Mouse (Mus musculus) embryonic facial prominence, embryonic 10.5 days (tissue): ENCODE measurements around the gene Armt1. TPM values are rescaled to one million over a fixed set of nuclear protein-coding genes. Genes with fewer than 3 reads are reported as not detected.

Source experiments
- DNase-seq: peaks from one replicate; pipeline ENCODE4 v3.0.0-alpha.2; 2017; ENCODE audit warnings: low spot score
- H3K27ac ChIP-seq: fragments of 300-500 bp; sonication (generic); replicated peaks from 2 replicates; pipeline ENCODE4 v1.5.1; 2016; ENCODE audit warnings: mild to moderate bottlenecking
- H3K27me3 ChIP-seq: fragments of 300-500 bp; sonication (generic); replicated peaks from 2 replicates; pipeline ENCODE4 v1.6.1; 2016; ENCODE audit warnings: low read depth, mild to moderate bottlenecking; ENCODE audit not compliant: poor library complexity, severe bottlenecking
- H3K36me3 ChIP-seq: fragments of 300-500 bp; sonication (generic); replicated peaks from 2 replicates; pipeline ENCODE4 v1.6.1; 2016; ENCODE audit warnings: mild to moderate bottlenecking, moderate library complexity
- H3K4me1 ChIP-seq: fragments of 300-500 bp; sonication (generic); 2 replicates; pipeline ENCODE4 v1.6.1; 2016
- H3K4me3 ChIP-seq: fragments of 300-500 bp; sonication (generic); 2 replicates; pipeline ENCODE4 v1.5.1; 2016; ENCODE audit warnings: mild to moderate bottlenecking, moderate library complexity
- H3K9me3 ChIP-seq: fragments of 300-500 bp; sonication (generic); 2 replicates; pipeline ENCODE4 v1.6.1; 2016; ENCODE audit warnings: mild to moderate bottlenecking
- WGBS: fragments of 180-500 bp; shearing (Covaris S2); methylation state at CpG from one replicate; pipeline ENCODE4 v1.1.7; 2016; 5-methylcytosine and 5-hydroxymethylcytosine counted together
- polyA plus RNA-seq: library from polyadenylated mRNA; unstranded; fragments of >200 nt; fragmentation: Nextera tagmentation; extraction: Ambion mirVana; gene quantifications from 2 replicates; pipeline ENCODE4 v1.2.1, GENCODE M21; 2016

Armt1 gene
- polyA plus RNA-seq, 1 experiment from 2014 or later, result 27.4 TPM

DNA sequence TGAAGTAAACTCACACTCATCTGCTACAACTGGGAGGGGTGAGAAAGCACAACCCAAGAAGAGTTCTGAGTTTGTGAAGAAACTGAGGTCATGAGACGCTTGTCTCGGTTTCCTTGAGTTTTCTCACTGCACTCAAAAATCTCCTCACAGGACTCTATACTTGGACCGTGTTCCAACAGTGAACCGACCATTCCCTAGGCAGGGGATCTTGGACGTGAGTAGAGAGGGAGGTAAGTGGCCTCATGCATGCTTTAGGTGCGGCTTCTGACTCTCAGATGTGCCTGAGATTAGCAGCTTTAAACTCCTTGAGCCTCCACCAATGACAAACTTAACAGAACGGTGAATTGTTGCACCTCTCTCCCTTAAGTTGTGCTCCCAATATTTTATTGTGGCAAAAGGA, 33.5 kb downstream of the Armt1 start:
- no peak overlapping the region for H3K4me3 ChIP-seq

DNA sequence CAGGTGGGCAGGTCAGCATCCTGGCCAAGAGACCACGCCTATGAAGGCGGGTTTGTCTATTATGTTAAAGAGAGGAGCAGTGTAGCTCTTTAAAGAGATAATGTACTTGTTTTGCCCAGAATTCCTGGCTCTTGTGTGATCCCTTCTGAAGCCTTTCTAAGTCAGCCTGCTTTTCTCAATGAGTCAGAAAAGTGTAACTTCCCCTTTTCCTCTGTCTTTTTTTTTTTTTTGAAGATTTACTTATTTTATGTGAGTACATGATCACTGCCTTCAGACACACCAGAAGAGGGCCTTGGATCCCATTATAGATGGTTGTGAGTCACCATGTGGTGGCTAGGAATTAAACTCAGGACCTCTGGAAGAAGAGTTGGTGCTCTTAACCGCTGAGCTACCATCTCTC, 37.1 kb downstream of the Armt1 start:
- Histone ChIP-seq H3K36me3 (no peaks in the 10 kb centered on the region), H3K27me3 (no peaks in the 10 kb centered on the region), H3K27ac (no peak overlapping the region), H3K4me3 (no peak overlapping the region), H3K4me1 (peaks cover 8% of the 10 kb centered on the region), H3K9me3 (no peaks in the 10 kb centered on the region)
- no peak for DNase-seq
- 82% methylated on average over 3 of the region's 3 CpGs for WGBS

More for the DNA sequence above, 33.5 kb downstream of the Armt1 start:
- no peaks in the 10 kb centered on the region for H3K9me3 ChIP-seq
- H3K27me3 ChIP-seq, result no peaks in the 10 kb centered on the region
- no peak for DNase-seq
- no peak overlapping the region for H3K27ac ChIP-seq
- peaks cover 10% of the 10 kb centered on the region for H3K4me1 ChIP-seq
- WGBS, result 79% methylated on average over 7 of the region's 7 CpGs
- no peaks in the 10 kb centered on the region for H3K36me3 ChIP-seq

DNA sequence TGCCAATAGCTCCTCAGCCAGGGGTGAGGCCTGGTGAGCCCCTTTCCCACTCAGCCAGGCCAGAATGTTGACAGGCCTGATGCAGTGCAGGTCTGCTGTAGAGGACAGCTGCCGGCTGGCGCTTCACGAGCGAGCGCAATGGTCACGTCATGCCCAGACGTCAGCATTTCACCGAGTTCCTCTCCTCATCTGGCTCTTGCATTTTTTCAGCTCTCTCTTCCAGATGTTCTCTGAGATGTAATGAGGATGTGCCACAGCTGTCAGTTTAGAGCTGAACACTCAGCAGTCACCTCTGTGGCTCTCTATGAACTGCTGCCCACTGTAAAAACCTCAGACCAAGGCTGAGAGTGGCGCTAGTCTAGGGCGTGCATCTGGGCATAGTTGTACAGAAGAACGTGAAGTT, 41.3 kb downstream of the Armt1 start:
- WGBS, result 93% methylated on average over 11 of the region's 11 CpGs
- Histone ChIP-seq H3K4me1 (no peaks in the 10 kb centered on the region), H3K36me3 (no peaks in the 10 kb centered on the region), H3K9me3 (no peaks in the 10 kb centered on the region), H3K27ac (no peak overlapping the region), H3K4me3 (no peak overlapping the region), H3K27me3 (no peaks in the 10 kb centered on the region)
- DNase-seq, result no peak

DNA sequence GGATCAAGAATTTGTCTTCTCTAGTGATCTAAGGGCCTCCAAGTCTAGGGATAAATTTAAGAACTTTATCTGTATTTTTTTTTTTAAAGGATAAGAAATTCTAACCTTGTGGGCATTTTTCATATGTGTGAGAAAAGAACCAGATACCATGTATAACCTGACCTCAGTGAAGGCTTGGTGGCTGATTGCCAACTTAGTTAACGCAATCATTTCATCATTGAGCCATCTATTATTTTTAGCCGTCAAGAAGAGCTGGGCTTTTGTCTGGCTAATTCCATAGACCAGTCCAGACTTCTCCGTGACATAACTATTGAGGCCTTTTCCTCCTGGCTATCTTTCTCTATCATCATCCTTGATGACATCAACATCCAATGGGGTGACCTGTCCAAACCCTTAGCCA, 43.2 kb downstream of the Armt1 start:
- WGBS, result 92% methylated on average over 3 of the region's 3 CpGs
- no peak overlapping the region for H3K27ac ChIP-seq
- no peaks in the 10 kb centered on the region for H3K36me3 ChIP-seq
- no peak for DNase-seq
- H3K4me3 ChIP-seq, result no peak overlapping the region
- H3K9me3 ChIP-seq, result no peaks in the 10 kb centered on the region
- no peaks in the 10 kb centered on the region for H3K27me3 ChIP-seq
- H3K4me1 ChIP-seq, result no peaks in the 10 kb centered on the region

GRCm38 (mm10) chr10:4476604-4477003, 44.3 kb downstream of the Armt1 start:
- WGBS, result 91% methylated on average over 5 of the region's 5 CpGs
- H3K4me1 ChIP-seq, result no peaks in the 10 kb centered on the region
- H3K9me3 ChIP-seq, result no peaks in the 10 kb centered on the region
- no peak overlapping the region for H3K4me3 ChIP-seq
- no peaks in the 10 kb centered on the region for H3K36me3 ChIP-seq
- no peak for DNase-seq
- no peak overlapping the region for H3K27ac ChIP-seq
- no peaks in the 10 kb centered on the region for H3K27me3 ChIP-seq

DNA sequence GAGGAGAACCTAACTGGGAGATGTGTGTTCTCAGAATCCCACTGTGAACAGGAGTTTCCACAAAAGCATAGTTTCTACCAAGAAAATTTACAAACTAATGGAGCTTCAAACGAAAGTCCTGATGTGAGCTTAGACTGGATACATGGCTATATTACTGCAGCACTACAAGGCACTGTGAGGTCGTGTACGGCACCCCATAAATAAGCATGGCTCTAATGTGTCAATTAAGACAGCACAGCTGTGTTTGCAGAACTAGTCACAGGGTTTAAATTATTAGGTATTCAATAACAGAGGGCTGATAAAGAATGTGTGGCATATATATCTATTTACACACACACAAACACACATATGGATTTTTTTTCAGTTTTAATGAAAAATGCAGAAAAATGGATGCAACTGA, 48.7 kb downstream of the Armt1 start:
- 85% methylated on average over 3 of the region's 3 CpGs for WGBS
- H3K4me3 ChIP-seq, result no peak overlapping the region
- peaks cover 9% of the 10 kb centered on the region for H3K4me1 ChIP-seq
- no peak overlapping the region for H3K27ac ChIP-seq
- H3K9me3 ChIP-seq, result no peaks in the 10 kb centered on the region
- H3K36me3 ChIP-seq, result no peaks in the 10 kb centered on the region
- H3K27me3 ChIP-seq, result no peaks in the 10 kb centered on the region
- no peak for DNase-seq

DNA sequence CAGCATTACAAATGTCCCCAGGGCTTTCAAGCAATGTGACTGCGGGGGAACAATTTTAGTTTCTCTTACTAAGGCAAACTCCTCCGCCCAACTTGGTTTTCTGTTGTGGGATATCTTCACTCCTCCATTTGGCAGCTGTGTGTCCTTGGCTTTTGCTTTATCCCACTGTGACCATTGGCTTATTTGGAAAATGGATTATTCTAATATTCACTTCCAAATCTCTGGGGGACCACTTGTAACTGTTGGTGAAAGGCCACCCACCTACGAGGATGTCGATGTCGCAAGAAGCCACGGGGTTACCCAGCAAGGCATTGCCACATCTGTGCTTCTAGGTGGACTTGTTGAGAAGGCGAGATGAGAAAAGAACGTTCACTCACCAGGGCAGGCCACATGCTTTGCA, 49.4 kb downstream of the Armt1 start:
- Histone ChIP-seq H3K27me3 (no peaks in the 10 kb centered on the region), H3K36me3 (no peaks in the 10 kb centered on the region), H3K4me3 (no peak overlapping the region), H3K4me1 (peaks cover 9% of the 10 kb centered on the region), H3K9me3 (no peaks in the 10 kb centered on the region), H3K27ac (no peak overlapping the region)
- DNase-seq, result no peak
- WGBS, result 84% methylated on average over 8 of the region's 8 CpGs

- H3K27me3 ChIP-seq, result no peaks in the 10 kb centered on the region
- peaks cover 9% of the 10 kb centered on the region for H3K4me1 ChIP-seq
- no peak within 1 kb of the TSS; the same call in 1 of the 2 replicates for H3K27ac ChIP-seq
- DNase-seq, result no peak
- peak within 1 kb of the TSS; percentile 27 for H3K4me3 ChIP-seq
- no peaks in the 10 kb centered on the region for H3K9me3 ChIP-seq
- WGBS, result 37% methylated on average over 11 of the region's 11 CpGs
- no peaks in the 10 kb centered on the region for H3K36me3 ChIP-seq
Measured at GRCm38 (mm10) chr10:4482355-4482754, 50.1 kb downstream of the Armt1 start, which contains the start of gene Ccdc170. Gene Ccdc170 (plus strand): TSS chr10:4482502.

DNA sequence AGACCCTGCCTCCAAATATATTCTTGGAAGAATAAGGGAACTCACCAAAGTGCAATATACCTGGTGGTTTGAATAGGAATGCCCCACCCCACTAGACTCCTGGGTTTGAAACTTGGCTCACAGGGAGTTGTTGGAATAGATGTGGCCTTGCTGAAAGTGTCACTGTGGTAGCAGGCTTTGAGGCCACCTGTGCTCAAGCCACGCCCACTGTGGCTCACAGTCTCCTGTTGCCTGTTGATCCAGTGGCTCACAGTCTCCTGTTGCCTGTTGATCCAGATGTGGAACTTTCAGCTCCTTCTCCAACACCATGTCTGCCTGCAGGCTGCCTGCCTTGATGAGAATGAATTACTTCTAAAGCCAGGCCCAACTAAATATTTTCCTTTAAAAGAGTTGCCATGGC, 51.6 kb downstream of the Armt1 start:
- Histone ChIP-seq H3K4me1 (peaks cover 9% of the 10 kb centered on the region), H3K4me3 (no peak overlapping the region), H3K36me3 (no peaks in the 10 kb centered on the region), H3K27me3 (no peaks in the 10 kb centered on the region), H3K27ac (no peak overlapping the region), H3K9me3 (no peaks in the 10 kb centered on the region)
- DNase-seq, result no peak
- 81% methylated on average over 1 of the region's 1 CpGs for WGBS

- Histone ChIP-seq H3K36me3 (no peaks in the 10 kb centered on the region), H3K27ac (no peak overlapping the region), H3K4me3 (no peak overlapping the region), H3K4me1 (peaks cover 9% of the 10 kb centered on the region), H3K9me3 (no peaks in the 10 kb centered on the region), H3K27me3 (no peaks in the 10 kb centered on the region)
- DNase-seq, result no peak
- 83% methylated on average over 9 of the region's 9 CpGs for WGBS
Measured at GRCm38 (mm10) chr10:4484986-4485385, 52.7 kb downstream of the Armt1 start.

GRCm38 (mm10) chr10:4489865-4490264, 57.6 kb downstream of the Armt1 start:
- no peaks in the 10 kb centered on the region for H3K9me3 ChIP-seq
- 70% methylated on average over 5 of the region's 5 CpGs for WGBS

DNA sequence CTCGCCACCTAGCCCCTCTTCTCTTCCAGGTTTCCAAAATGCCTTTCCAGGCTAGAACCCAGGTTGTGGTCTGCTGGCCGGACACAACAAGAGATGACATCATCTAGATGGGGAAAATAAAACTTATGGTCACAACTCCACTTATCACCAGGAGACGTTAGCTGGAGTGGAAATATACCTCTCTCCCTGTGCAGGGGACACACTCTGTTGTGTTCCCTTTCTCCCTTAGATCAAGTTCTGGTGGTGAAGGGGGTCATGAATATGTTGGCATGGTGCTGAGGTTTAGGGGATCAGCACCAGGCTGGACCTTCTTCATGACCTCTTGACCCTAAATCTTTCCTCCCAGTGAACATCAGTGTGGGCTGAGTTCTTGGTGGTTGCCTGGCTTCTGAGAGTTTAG, 59.0 kb downstream of the Armt1 start:
- WGBS, result 53% methylated on average over 3 of the region's 3 CpGs
- Histone ChIP-seq H3K4me1 (no peaks in the 10 kb centered on the region), H3K27me3 (no peaks in the 10 kb centered on the region), H3K4me3 (no peak overlapping the region), H3K9me3 (no peaks in the 10 kb centered on the region), H3K27ac (no peak overlapping the region), H3K36me3 (no peaks in the 10 kb centered on the region)
- no peak for DNase-seq

More at GRCm38 (mm10) chr10:4489865-4490264, 57.6 kb downstream of the Armt1 start:
- no peak for DNase-seq
- no peaks in the 10 kb centered on the region for H3K4me1 ChIP-seq
- no peak overlapping the region for H3K4me3 ChIP-seq
- no peaks in the 10 kb centered on the region for H3K36me3 ChIP-seq
- no peak overlapping the region for H3K27ac ChIP-seq
- no peaks in the 10 kb centered on the region for H3K27me3 ChIP-seq

DNA sequence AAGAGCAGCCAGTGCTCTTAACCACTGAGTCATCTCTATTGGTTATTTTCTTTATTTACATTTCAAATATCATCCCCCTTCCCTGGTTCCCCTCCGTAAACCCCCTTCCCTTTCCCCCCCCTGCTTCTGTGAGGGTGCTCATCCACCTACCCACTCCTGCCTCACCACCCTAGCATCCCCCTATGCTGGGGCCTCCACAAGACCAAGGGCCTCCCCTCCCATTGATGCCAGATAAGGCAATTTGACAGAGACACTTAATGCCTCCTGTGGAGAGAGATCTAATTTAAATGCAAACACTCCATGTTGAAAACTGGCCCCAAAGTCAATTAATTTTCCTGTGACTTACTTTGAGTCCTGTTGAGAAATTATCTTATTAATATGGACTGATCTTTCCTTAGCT, 59.8 kb downstream of the Armt1 start:
- H3K36me3 ChIP-seq, result no peaks in the 10 kb centered on the region
- H3K4me3 ChIP-seq, result no peak overlapping the region
- DNase-seq, result no peak
- H3K9me3 ChIP-seq, result no peaks in the 10 kb centered on the region
- no peaks in the 10 kb centered on the region for H3K4me1 ChIP-seq
- H3K27me3 ChIP-seq, result no peaks in the 10 kb centered on the region
- H3K27ac ChIP-seq, result no peak overlapping the region
- 41% methylated on average over 1 of the region's 1 CpGs for WGBS

- Histone ChIP-seq H3K27me3 (no peaks in the 10 kb centered on the region), H3K4me3 (no peak overlapping the region), H3K9me3 (no peaks in the 10 kb centered on the region), H3K4me1 (no peaks in the 10 kb centered on the region), H3K36me3 (no peaks in the 10 kb centered on the region), H3K27ac (no peak overlapping the region)
- no peak for DNase-seq
- 18% methylated on average over 4 of the region's 4 CpGs for WGBS
Measured at GRCm38 (mm10) chr10:4492909-4493308, 60.6 kb downstream of the Armt1 start.
